Mouse (Mus musculus) hindbrain, embryonic 14.5 days (tissue): Measurements from ENCODE around the gene Zglp1. TPM values are rescaled to one million over a fixed set of nuclear protein-coding genes. Genes with fewer than 3 reads are reported as not detected.

Experiments used
- ATAC-seq: fragments of 200-750 bp; cut with Nextera tagmentation; 2 replicates; pipeline ENCODE4 v1.8.0; 2017; ENCODE audit warnings: moderate number of reproducible peaks, mild to moderate bottlenecking, moderate TSS enrichment, moderate library complexity; ENCODE audit not compliant: low FRiP score
- DNase-seq: peaks from one replicate; pipeline ENCODE4 v3.0.0-alpha.2; 2015; ENCODE audit warnings: low spot score
- H3K27ac ChIP-seq: fragments of 300-500 bp; sonication (generic); 2 replicates; pipeline ENCODE4 v1.5.1; 2014; ENCODE audit warnings: mild to moderate bottlenecking, moderate library complexity
- H3K27me3 ChIP-seq: fragments of 300-500 bp; sonication (generic); 2 replicates; pipeline ENCODE4 v1.6.1; 2014; ENCODE audit warnings: mild to moderate bottlenecking, low read length, mixed read lengths; ENCODE audit not compliant: control insufficient read depth, insufficient read depth
- H3K36me3 ChIP-seq: fragments of 300-500 bp; sonication (generic); replicated peaks from 2 replicates; pipeline ENCODE4 v1.6.1; 2014; ENCODE audit not compliant: control insufficient read depth, insufficient read depth
- H3K4me1 ChIP-seq: fragments of 300-500 bp; sonication (generic); replicated peaks from 2 replicates; pipeline ENCODE4 v1.6.1; 2014; ENCODE audit warnings: antibody characterized with exemption, low read length, mixed read lengths; ENCODE audit not compliant: control insufficient read depth, insufficient read depth
- H3K4me2 ChIP-seq: fragments of 300-500 bp; sonication (generic); replicated peaks from 2 replicates; pipeline ENCODE4 v1.6.1; 2014; ENCODE audit warnings: mild to moderate bottlenecking, moderate library complexity
- H3K4me3 ChIP-seq: fragments of 300-500 bp; sonication (generic); replicated peaks from 2 replicates; pipeline ENCODE4 v1.5.1; 2014; ENCODE audit warnings: mild to moderate bottlenecking, low read length
- H3K9ac ChIP-seq: fragments of 300-500 bp; sonication (generic); 2 replicates; pipeline ENCODE4 v1.6.1; 2014
- H3K9me3 ChIP-seq: fragments of 300-500 bp; sonication (generic); 2 replicates; pipeline ENCODE4 v1.6.1; 2016; ENCODE audit warnings: low read length; ENCODE audit not compliant: control insufficient read depth
- WGBS: fragments of 180-500 bp; shearing (Covaris S2); extraction: QIAGEN DNeasy Blood & Tissue Kit; methylation state at CpG from one replicate; pipeline ENCODE4 v1.1.7; 2014; 5-methylcytosine and 5-hydroxymethylcytosine counted together
- polyA plus RNA-seq: library from polyadenylated mRNA; unstranded; fragments of >200 nt; fragmentation: Nextera tagmentation; extraction: Ambion mirVana; gene quantifications from 2 replicates; pipeline ENCODE4 v1.2.1, GENCODE M21; 2014

The Zglp1 gene
- polyA plus RNA-seq, 1 experiment from 2014 or later = 2.0 TPM

DNA sequence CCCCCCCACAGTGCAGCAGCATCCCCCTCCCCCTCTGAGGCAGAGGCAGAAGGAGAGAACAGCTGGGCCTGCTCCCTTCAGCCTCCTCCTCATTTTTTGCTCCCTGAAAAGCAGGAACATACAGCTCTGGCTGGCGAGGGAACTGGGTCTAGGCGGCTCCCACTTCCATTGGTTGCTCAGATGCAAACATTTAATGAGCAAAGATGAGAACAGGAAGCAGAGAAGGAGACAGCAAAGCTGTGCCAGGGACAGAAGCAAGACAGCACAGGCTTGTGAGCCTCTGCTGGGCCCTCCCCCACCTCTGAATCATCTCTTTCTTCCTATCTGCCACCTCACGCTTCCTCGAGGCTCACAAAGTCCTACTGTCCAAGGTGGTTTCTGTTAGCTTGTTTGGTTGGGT is 25.6 kb downstream of the Zglp1 start:
- DNase-seq = no peak
- peaks cover 44% of the 10 kb centered on the region for H3K27me3 ChIP-seq
- no peaks in the 10 kb centered on the region for H3K9me3 ChIP-seq
- no peak for ATAC-seq
- H3K27ac ChIP-seq = no peak overlapping the region
- no peak overlapping the region for H3K4me2 ChIP-seq
- 61% methylated on average over 4 of the region's 4 CpGs for WGBS
- H3K4me1 ChIP-seq = peaks cover 20% of the 10 kb centered on the region; the same call in 1 of the 2 replicates
- H3K36me3 ChIP-seq = no peaks in the 10 kb centered on the region
- no peak overlapping the region for H3K9ac ChIP-seq
- no peak overlapping the region for H3K4me3 ChIP-seq

- no peak for ATAC-seq
- Histone ChIP-seq H3K9ac (no peak overlapping the region), H3K27ac (no peak overlapping the region), H3K4me3 (no peak overlapping the region), H3K4me1 (peaks cover 25% of the 10 kb centered on the region; the same call in 1 of the 2 replicates), H3K9me3 (no peaks in the 10 kb centered on the region), H3K27me3 (peaks cover 59% of the 10 kb centered on the region), H3K4me2 (no peak overlapping the region), H3K36me3 (no peaks in the 10 kb centered on the region)
- WGBS = 75% methylated on average over 3 of the region's 3 CpGs
- DNase-seq = no peak
Observed at GRCm38 (mm10) chr9:21039779-21040178, 27.1 kb downstream of the Zglp1 start.

GRCm38 (mm10) chr9:21037481-21037891 is 29.4 kb downstream of the Zglp1 start:
- Histone ChIP-seq H3K4me3 (peak overlapping the region; percentile 46), H3K4me1 (peaks cover 36% of the 10 kb centered on the region), H3K36me3 (no peaks in the 10 kb centered on the region), H3K4me2 (peak overlapping the region; percentile 76), H3K27me3 (peaks cover 82% of the 10 kb centered on the region), H3K27ac (no peak overlapping the region), H3K9ac (peak overlapping the region; percentile 70), H3K9me3 (no peaks in the 10 kb centered on the region)
- DNase-seq = peak; percentile 61
- under 1% methylated on average over 31 of the region's 31 CpGs for whole genome bisulfite sequencing
- ATAC-seq = peak; percentile 74; the same call in 1 of the 2 replicates

GRCm38 (mm10) chr9:21036666-21037065 is 30.2 kb downstream of the Zglp1 start:
- WGBS = 2% methylated on average over 22 of the region's 22 CpGs
- DNase-seq (no peak), ATAC-seq (no peak)
- Histone ChIP-seq H3K4me1 (peaks cover 44% of the 10 kb centered on the region), H3K36me3 (no peaks in the 10 kb centered on the region), H3K9ac (no peak overlapping the region), H3K9me3 (no peaks in the 10 kb centered on the region), H3K4me2 (peak overlapping the region; percentile 76), H3K27me3 (peaks cover 90% of the 10 kb centered on the region), H3K27ac (no peak overlapping the region), H3K4me3 (peak overlapping the region; percentile 46)

GRCm38 (mm10) chr9:21036161-21036560 is 30.7 kb downstream of the Zglp1 start:
- Histone ChIP-seq H3K9ac (no peak overlapping the region), H3K36me3 (no peaks in the 10 kb centered on the region), H3K4me3 (peak overlapping the region; percentile 46), H3K9me3 (no peaks in the 10 kb centered on the region), H3K4me2 (peak overlapping the region; percentile 76), H3K27me3 (peaks cover 91% of the 10 kb centered on the region), H3K27ac (no peak overlapping the region), H3K4me1 (peaks cover 45% of the 10 kb centered on the region)
- DNase-seq (no peak), ATAC-seq (no peak)
- WGBS = 7% methylated on average over 20 of the region's 20 CpGs

DNA sequence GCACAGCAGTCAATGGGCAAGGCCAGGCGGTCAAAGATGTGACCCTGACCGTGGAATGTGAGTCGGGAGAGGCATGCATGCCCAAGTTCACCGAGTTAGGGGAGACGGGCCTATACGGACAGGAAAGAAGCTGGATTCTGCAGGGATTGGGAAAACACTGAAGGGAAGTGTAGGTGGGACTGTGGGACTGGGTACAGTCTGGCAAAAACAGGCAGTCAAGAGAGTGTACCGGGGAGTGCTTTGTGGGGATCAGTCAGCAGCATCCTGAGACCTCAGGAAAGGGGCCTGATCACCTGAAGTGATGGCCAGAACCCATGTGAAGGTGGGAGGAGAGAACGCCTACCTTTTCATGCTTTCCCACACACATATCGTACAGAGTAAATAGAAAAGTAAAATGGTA is 31.3 kb downstream of the Zglp1 start:
- H3K4me3 ChIP-seq = peak overlapping the region; percentile 46; the same call in 1 of the 2 replicates
- no peak overlapping the region for H3K9ac ChIP-seq
- no peaks in the 10 kb centered on the region for H3K36me3 ChIP-seq
- no peaks in the 10 kb centered on the region for H3K9me3 ChIP-seq
- 18% methylated on average over 9 of the region's 9 CpGs for WGBS
- ATAC-seq (no peak), DNase-seq (no peak)
- peak overlapping the region; percentile 76 for H3K4me2 ChIP-seq
- no peak overlapping the region for H3K27ac ChIP-seq
- peaks cover 93% of the 10 kb centered on the region for H3K27me3 ChIP-seq
- H3K4me1 ChIP-seq = peaks cover 45% of the 10 kb centered on the region

DNA sequence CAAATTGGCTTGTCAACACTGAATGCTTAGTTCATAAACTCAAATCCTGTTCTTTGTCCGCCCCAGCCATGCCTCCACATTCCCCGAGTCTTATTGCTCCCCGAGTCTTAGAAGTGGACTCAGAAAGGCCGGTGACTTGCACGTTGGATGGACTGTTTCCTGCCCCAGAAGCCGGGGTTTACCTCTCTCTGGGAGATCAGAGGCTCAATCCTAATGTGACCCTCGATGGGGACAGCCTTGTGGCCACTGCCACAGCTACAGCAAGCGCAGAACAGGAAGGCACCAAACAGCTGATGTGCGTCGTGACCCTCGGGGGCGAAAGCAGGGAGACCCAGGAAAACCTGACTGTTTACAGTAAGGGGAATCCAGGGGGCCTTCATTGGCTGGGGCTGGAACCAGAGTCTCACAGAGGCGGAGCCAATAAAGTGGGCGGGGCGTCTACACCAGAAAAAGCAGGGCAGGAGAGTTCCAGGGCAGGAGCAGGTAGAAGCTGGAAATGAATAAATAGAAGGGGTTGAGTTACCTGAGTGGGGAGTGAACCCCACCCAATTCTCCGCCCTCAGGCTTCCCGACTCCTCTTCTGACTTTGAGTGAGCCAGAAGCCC is 32.3 kb downstream of the Zglp1 start:
- Histone ChIP-seq H3K27me3 (peaks cover 93% of the 10 kb centered on the region), H3K4me2 (0 out of 2 replicates have a peak overlapping the region, but pooled peaks have one; percentile 76), H3K4me3 (no peak overlapping the region), H3K4me1 (peaks cover 48% of the 10 kb centered on the region), H3K36me3 (no peaks in the 10 kb centered on the region), H3K27ac (no peak overlapping the region), H3K9ac (no peak overlapping the region), H3K9me3 (no peaks in the 10 kb centered on the region)
- DNase-seq (no peak), ATAC-seq (no peak)
- WGBS = 6% methylated on average over 17 of the region's 17 CpGs

GRCm38 (mm10) chr9:21033136-21033535 is 33.8 kb downstream of the Zglp1 start:
- Histone ChIP-seq H3K9ac (no peak overlapping the region), H3K4me2 (peak overlapping the region; percentile 90), H3K36me3 (no peaks in the 10 kb centered on the region), H3K27ac (no peak overlapping the region), H3K9me3 (no peaks in the 10 kb centered on the region), H3K4me1 (peaks cover 51% of the 10 kb centered on the region), H3K4me3 (peak overlapping the region; percentile 41), H3K27me3 (peaks cover 93% of the 10 kb centered on the region)
- under 1% methylated on average over 34 of the region's 34 CpGs for WGBS
- DNase-seq (peak; percentile 54), ATAC-seq (no peak)

GRCm38 (mm10) chr9:21032491-21032890 is 34.4 kb downstream of the Zglp1 start:
- no peak for DNase-seq
- Histone ChIP-seq H3K27me3 (peaks cover 87% of the 10 kb centered on the region), H3K36me3 (no peaks in the 10 kb centered on the region), H3K4me1 (peaks cover 45% of the 10 kb centered on the region), H3K4me3 (peak overlapping the region; percentile 41), H3K9me3 (no peaks in the 10 kb centered on the region), H3K27ac (no peak overlapping the region), H3K4me2 (peak overlapping the region; percentile 90), H3K9ac (peak overlapping the region; percentile 57)
- ATAC-seq = no peak
- WGBS = 5% methylated on average over 7 of the region's 7 CpGs
